Mouse (Mus musculus): Measurements from ENCODE around the gene G0s2. TPM values are rescaled to one million over a fixed set of nuclear protein-coding genes. Genes with fewer than 3 reads are reported as not detected.

The G0s2 gene
- polyA plus RNA-seq, 1 experiment from 2014 or later, result 111 TPM

DNA sequence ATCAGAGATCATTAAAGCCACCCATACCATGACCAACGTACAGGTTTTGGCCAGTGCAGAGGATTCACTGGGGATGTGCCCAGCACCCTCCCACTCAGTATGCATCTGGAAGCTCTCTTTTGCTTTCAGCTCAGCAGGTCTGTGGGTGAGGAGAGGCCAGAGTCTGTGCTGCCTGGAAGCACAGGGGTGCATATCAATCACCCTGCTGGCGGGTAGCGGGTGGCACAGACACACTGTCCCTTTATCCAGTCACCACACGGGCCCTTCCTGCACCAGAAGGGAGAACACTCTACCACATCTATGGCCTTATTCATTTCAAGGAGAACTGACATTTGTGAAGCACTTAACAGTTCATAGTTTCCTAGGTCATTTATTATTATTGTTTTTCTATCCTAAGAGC, 34.6 kb downstream of the G0s2 start:
- 54% methylated on average over 4 of the region's 4 CpGs for WGBS

GRCm38 (mm10) chr1:193234930-193235329, 38.1 kb downstream of the G0s2 start:
- no peak for ATAC-seq (ENCODE audit: insufficient number of reproducible peaks, insufficient read depth, low FRiP score, low read depth)

More for the DNA sequence above, 34.6 kb downstream of the G0s2 start:
- Histone ChIP-seq H3K27ac (replicated peaks in 1 of 2; ENCODE audit: control insufficient read depth in 1 of 2, insufficient read depth in 1 of 2, low read depth in 2 of 2, low read length in 2 of 2) (no peak overlapping the region), H3K9ac (ENCODE audit: low read length) (no peak overlapping the region), H3K4me2 (ENCODE audit: low read length) (no peak overlapping the region), H3K4me1 (ENCODE audit: control insufficient read depth in 2 of 2, insufficient read depth in 2 of 2, low read length in 2 of 2) (peaks cover 4 to 6% of the 10 kb centered on the region in 2 experiments; a peak in 3 of 4 replicates), H3K4me3 (ENCODE audit: control insufficient read depth in 1 of 2, insufficient read depth in 1 of 2, low read depth in 1 of 2, low read length in 2 of 2) (no peak overlapping the region), H3K9me3 (ENCODE audit: control insufficient read depth, low read length) (no peaks in the 10 kb centered on the region), H3K36me3 (ENCODE audit: control insufficient read depth, insufficient read depth, low read length) (no peaks in the 10 kb centered on the region), H3K27me3 (ENCODE audit: control insufficient read depth, insufficient read depth, low read length) (no peaks in the 10 kb centered on the region)
- ATAC-seq (ENCODE audit: insufficient number of reproducible peaks, insufficient read depth, low FRiP score, low read depth), result no peak

GRCm38 (mm10) chr1:193234130-193234645, 38.8 kb downstream of the G0s2 start:
- H3K27me3 ChIP-seq (ENCODE audit: control insufficient read depth, insufficient read depth, low read length), result no peaks in the 10 kb centered on the region
- H3K36me3 ChIP-seq (ENCODE audit: control insufficient read depth, insufficient read depth, low read length), result no peaks in the 10 kb centered on the region
- ATAC-seq (ENCODE audit: insufficient number of reproducible peaks, insufficient read depth, low FRiP score, low read depth), result no peak
- 93% methylated on average over 2 of the region's 2 CpGs for WGBS
- H3K4me3 ChIP-seq (ENCODE audit: control insufficient read depth in 1 of 2, insufficient read depth in 1 of 2, low read depth in 1 of 2, low read length in 2 of 2), result no peak overlapping the region
- no peak overlapping the region for H3K9ac ChIP-seq (ENCODE audit: low read length)
- H3K4me2 ChIP-seq (ENCODE audit: low read length), result no peak overlapping the region
- peaks cover 0 to 3% of the 10 kb centered on the region in 2 experiments; a peak in 1 of 4 replicates for H3K4me1 ChIP-seq (ENCODE audit: control insufficient read depth in 2 of 2, insufficient read depth in 2 of 2, low read length in 2 of 2)
- no peaks in the 10 kb centered on the region for H3K9me3 ChIP-seq (ENCODE audit: control insufficient read depth, low read length)
- H3K27ac ChIP-seq (replicated peaks in 1 of 2; ENCODE audit: control insufficient read depth in 1 of 2, insufficient read depth in 1 of 2, low read depth in 2 of 2, low read length in 2 of 2), result no peak overlapping the region

More at GRCm38 (mm10) chr1:193234930-193235329, 38.1 kb downstream of the G0s2 start:
- Histone ChIP-seq H3K27ac (replicated peaks in 1 of 2; ENCODE audit: control insufficient read depth in 1 of 2, insufficient read depth in 1 of 2, low read depth in 2 of 2, low read length in 2 of 2) (no peak overlapping the region), H3K4me1 (ENCODE audit: control insufficient read depth in 2 of 2, insufficient read depth in 2 of 2, low read length in 2 of 2) (peaks cover 0 to 3% of the 10 kb centered on the region in 2 experiments; a peak in 1 of 4 replicates), H3K9ac (ENCODE audit: low read length) (no peak overlapping the region), H3K4me2 (ENCODE audit: low read length) (no peak overlapping the region), H3K27me3 (ENCODE audit: control insufficient read depth, insufficient read depth, low read length) (no peaks in the 10 kb centered on the region), H3K4me3 (ENCODE audit: control insufficient read depth in 1 of 2, insufficient read depth in 1 of 2, low read depth in 1 of 2, low read length in 2 of 2) (no peak overlapping the region), H3K9me3 (ENCODE audit: control insufficient read depth, low read length) (no peaks in the 10 kb centered on the region), H3K36me3 (ENCODE audit: control insufficient read depth, insufficient read depth, low read length) (no peaks in the 10 kb centered on the region)
- 84% methylated on average over 7 of the region's 7 CpGs for WGBS

- Histone ChIP-seq H3K4me3 (ENCODE audit: control insufficient read depth in 1 of 2, insufficient read depth in 1 of 2, low read depth in 1 of 2, low read length in 2 of 2) (no peak overlapping the region), H3K9me3 (ENCODE audit: control insufficient read depth, low read length) (no peaks in the 10 kb centered on the region), H3K9ac (ENCODE audit: low read length) (no peak overlapping the region), H3K27me3 (ENCODE audit: control insufficient read depth, insufficient read depth, low read length) (no peaks in the 10 kb centered on the region), H3K27ac (replicated peaks in 1 of 2; ENCODE audit: control insufficient read depth in 1 of 2, insufficient read depth in 1 of 2, low read depth in 2 of 2, low read length in 2 of 2) (no peak overlapping the region), H3K4me1 (ENCODE audit: control insufficient read depth in 2 of 2, insufficient read depth in 2 of 2, low read length in 2 of 2) (peaks cover 0 to 3% of the 10 kb centered on the region in 2 experiments; a peak in 1 of 4 replicates), H3K4me2 (ENCODE audit: low read length) (no peak overlapping the region), H3K36me3 (ENCODE audit: control insufficient read depth, insufficient read depth, low read length) (no peaks in the 10 kb centered on the region)
- no peak for ATAC-seq (ENCODE audit: insufficient number of reproducible peaks, insufficient read depth, low FRiP score, low read depth)
- 69% methylated on average over 2 of the region's 2 CpGs for WGBS
These were observed 40.3 kb downstream of the G0s2 start for GRCm38 (mm10) chr1:193232732-193233131.

DNA sequence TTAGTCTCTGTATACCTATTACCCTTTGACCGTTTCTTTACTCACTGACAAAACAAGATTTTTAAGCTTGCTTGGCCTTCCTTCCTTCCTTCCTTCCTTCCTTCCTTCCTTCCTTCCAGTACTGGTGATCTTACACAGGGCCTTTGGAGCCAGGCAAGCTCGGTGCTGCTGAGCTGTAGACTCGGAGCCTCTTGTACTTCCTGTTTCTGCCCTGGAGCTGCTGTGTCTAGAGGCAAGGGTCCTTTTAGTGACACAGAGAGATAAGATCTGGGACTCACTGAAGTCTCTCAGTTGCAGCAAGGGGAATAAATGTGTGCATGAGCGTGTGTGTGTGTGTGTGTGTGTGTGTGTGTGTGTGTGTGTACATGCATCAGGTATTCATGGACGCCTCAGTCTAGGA, 42.1 kb downstream of the G0s2 start:
- no peak overlapping the region for H3K4me2 ChIP-seq (ENCODE audit: low read length)
- H3K27me3 ChIP-seq (ENCODE audit: control insufficient read depth, insufficient read depth, low read length), result no peaks in the 10 kb centered on the region
- no peak for ATAC-seq (ENCODE audit: insufficient number of reproducible peaks, insufficient read depth, low FRiP score, low read depth)
- 51% methylated on average over 5 of the region's 5 CpGs for WGBS
- H3K27ac ChIP-seq (replicated peaks in 1 of 2; ENCODE audit: control insufficient read depth in 1 of 2, insufficient read depth in 1 of 2, low read depth in 2 of 2, low read length in 2 of 2), result no peak overlapping the region
- no peak overlapping the region for H3K9ac ChIP-seq (ENCODE audit: low read length)
- no peaks in the 10 kb centered on the region for H3K36me3 ChIP-seq (ENCODE audit: control insufficient read depth, insufficient read depth, low read length)
- peaks cover 3 to 7% of the 10 kb centered on the region in 2 experiments; a peak in 2 of 4 replicates for H3K4me1 ChIP-seq (ENCODE audit: control insufficient read depth in 2 of 2, insufficient read depth in 2 of 2, low read length in 2 of 2)
- no peaks in the 10 kb centered on the region for H3K9me3 ChIP-seq (ENCODE audit: control insufficient read depth, low read length)
- no peak overlapping the region for H3K4me3 ChIP-seq (ENCODE audit: control insufficient read depth in 1 of 2, insufficient read depth in 1 of 2, low read depth in 1 of 2, low read length in 2 of 2)

- Histone ChIP-seq H3K9ac (ENCODE audit: low read length) (no peak overlapping the region), H3K27ac (replicated peaks in 1 of 2; ENCODE audit: control insufficient read depth in 1 of 2, insufficient read depth in 1 of 2, low read depth in 2 of 2, low read length in 2 of 2) (no peak overlapping the region), H3K4me3 (ENCODE audit: control insufficient read depth in 1 of 2, insufficient read depth in 1 of 2, low read depth in 1 of 2, low read length in 2 of 2) (no peak overlapping the region), H3K4me2 (ENCODE audit: low read length) (no peak overlapping the region), H3K36me3 (ENCODE audit: control insufficient read depth, insufficient read depth, low read length) (no peaks in the 10 kb centered on the region), H3K9me3 (ENCODE audit: control insufficient read depth, low read length) (no peaks in the 10 kb centered on the region), H3K4me1 (ENCODE audit: control insufficient read depth in 2 of 2, insufficient read depth in 2 of 2, low read length in 2 of 2) (peaks cover 3 to 7% of the 10 kb centered on the region in 2 experiments; a peak in 2 of 4 replicates), H3K27me3 (ENCODE audit: control insufficient read depth, insufficient read depth, low read length) (no peaks in the 10 kb centered on the region)
- ATAC-seq (ENCODE audit: insufficient number of reproducible peaks, insufficient read depth, low FRiP score, low read depth), result no peak
- WGBS, result 71% methylated on average over 3 of the region's 3 CpGs
These were observed 42.5 kb downstream of the G0s2 start for GRCm38 (mm10) chr1:193230531-193230930.

- no peak for ATAC-seq (ENCODE audit: insufficient number of reproducible peaks, insufficient read depth, low FRiP score, low read depth)
- Histone ChIP-seq H3K9me3 (ENCODE audit: control insufficient read depth, low read length) (no peaks in the 10 kb centered on the region), H3K4me3 (ENCODE audit: control insufficient read depth in 1 of 2, insufficient read depth in 1 of 2, low read depth in 1 of 2, low read length in 2 of 2) (no peak overlapping the region), H3K9ac (ENCODE audit: low read length) (no peak overlapping the region), H3K4me2 (ENCODE audit: low read length) (no peak overlapping the region), H3K27ac (replicated peaks in 1 of 2; ENCODE audit: control insufficient read depth in 1 of 2, insufficient read depth in 1 of 2, low read depth in 2 of 2, low read length in 2 of 2) (no peak overlapping the region), H3K4me1 (ENCODE audit: control insufficient read depth in 2 of 2, insufficient read depth in 2 of 2, low read length in 2 of 2) (peaks cover 3 to 7% of the 10 kb centered on the region in 2 experiments; a peak in 2 of 4 replicates), H3K27me3 (ENCODE audit: control insufficient read depth, insufficient read depth, low read length) (no peaks in the 10 kb centered on the region), H3K36me3 (ENCODE audit: control insufficient read depth, insufficient read depth, low read length) (no peaks in the 10 kb centered on the region)
- 95% methylated on average over 5 of the region's 5 CpGs for WGBS
These were observed 43.4 kb downstream of the G0s2 start for GRCm38 (mm10) chr1:193229570-193229969.

- Histone ChIP-seq H3K9ac (ENCODE audit: low read length) (no peak overlapping the region), H3K36me3 (ENCODE audit: control insufficient read depth, insufficient read depth, low read length) (no peaks in the 10 kb centered on the region), H3K27ac (replicated peaks in 1 of 2; ENCODE audit: control insufficient read depth in 1 of 2, insufficient read depth in 1 of 2, low read depth in 2 of 2, low read length in 2 of 2) (0 out of 4 replicates have a peak overlapping the region, but pooled peaks of 1 of the 2 experiments have one; percentile 3), H3K27me3 (ENCODE audit: control insufficient read depth, insufficient read depth, low read length) (no peaks in the 10 kb centered on the region), H3K4me3 (ENCODE audit: control insufficient read depth in 1 of 2, insufficient read depth in 1 of 2, low read depth in 1 of 2, low read length in 2 of 2) (no peak overlapping the region), H3K4me2 (ENCODE audit: low read length) (no peak overlapping the region), H3K4me1 (ENCODE audit: control insufficient read depth in 2 of 2, insufficient read depth in 2 of 2, low read length in 2 of 2) (peaks cover 3 to 7% of the 10 kb centered on the region in 2 experiments; a peak in 2 of 4 replicates), H3K9me3 (ENCODE audit: control insufficient read depth, low read length) (no peaks in the 10 kb centered on the region)
- 86% methylated on average over 4 of the region's 4 CpGs for WGBS
- ATAC-seq (ENCODE audit: insufficient number of reproducible peaks, insufficient read depth, low FRiP score, low read depth), result no peak
These were observed 45.5 kb downstream of the G0s2 start for GRCm38 (mm10) chr1:193227537-193227936.
